Mouse (Mus musculus) brain, embryonic 14.5 days (tissue): Measurements from ENCODE around the gene Dab2ip.

Source experiments
- CTCF ChIP-seq: fragments of 200-500 bp; IDR thresholded peaks from 2 replicates; pipeline ENCODE4 v1.5.1; 2012; ENCODE audit warnings: inconsistent platforms, mild to moderate bottlenecking, moderate library complexity, borderline replicate concordance; ENCODE audit not compliant: insufficient read depth, insufficient read length; ENCODE audit errors: extremely low read depth
- POLR2A ChIP-seq: fragments of 200-500 bp; IDR thresholded peaks from 2 replicates; pipeline ENCODE4 v1.6.1; 2012; ENCODE audit warnings: mild to moderate bottlenecking, inconsistent platforms, borderline replicate concordance; ENCODE audit not compliant: poor library complexity, insufficient read depth, insufficient read length, severe bottlenecking; ENCODE audit errors: extremely low read depth

- TF ChIP-seq CTCF (no peak), POLR2A (no peak)
Observed at GRCm38 (mm10) chr2:35768538-35769238, 210.6 kb downstream of the Dab2ip start.
